Mouse (Mus musculus): ENCODE results near the gene Map3k20. TPM values are rescaled to one million over a fixed set of nuclear protein-coding genes. Genes with fewer than 3 reads are reported as not detected.

Gene Map3k20
- total RNA-seq, 2 experiments from 2014 or later = 71.7 to 82.8 TPM

DNA sequence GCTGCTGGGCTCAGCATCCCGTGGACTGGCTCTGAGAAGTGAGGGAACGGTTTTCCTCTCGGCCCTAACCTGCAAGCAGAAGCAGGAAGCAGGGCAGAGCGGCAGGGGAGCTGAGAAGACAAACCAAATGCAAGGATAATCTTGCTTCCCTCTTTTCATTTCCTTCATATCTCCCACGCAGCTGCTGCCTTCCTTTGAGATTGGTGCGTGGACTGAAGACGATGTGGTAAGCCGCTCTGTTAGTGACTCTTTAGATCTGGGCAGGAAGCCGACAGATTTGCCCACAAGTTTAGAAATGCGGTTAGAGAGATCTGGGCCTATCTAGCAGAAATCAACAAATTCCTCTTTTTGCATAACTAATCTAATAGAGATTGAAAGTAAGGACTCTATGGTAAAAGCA, 124.5 kb downstream of the Map3k20 start:
- peak; percentile 95 for ATAC-seq (replicated peaks; ENCODE audit: poor library complexity, severe bottlenecking)

DNA sequence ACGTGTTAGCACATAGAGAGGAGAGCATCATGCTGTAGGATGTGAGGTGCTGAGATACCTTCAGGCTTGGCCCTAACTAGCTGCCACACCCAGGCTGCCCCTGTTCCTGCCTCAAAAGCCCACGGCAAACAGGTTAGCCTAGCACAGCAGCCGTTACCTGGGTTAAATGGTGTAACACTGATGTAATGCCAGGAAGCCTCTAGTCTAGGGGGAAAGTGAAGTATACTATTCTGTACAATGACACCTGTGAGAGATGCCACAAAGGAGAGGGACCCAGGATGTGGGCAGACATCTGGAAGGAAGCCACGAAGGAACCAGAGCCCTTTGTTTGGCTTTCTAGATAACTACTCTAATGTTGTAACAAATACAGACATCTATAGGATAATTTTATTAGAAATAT, 126.8 kb downstream of the Map3k20 start:
- no peak for ATAC-seq (replicated peaks; ENCODE audit: poor library complexity, severe bottlenecking)

DNA sequence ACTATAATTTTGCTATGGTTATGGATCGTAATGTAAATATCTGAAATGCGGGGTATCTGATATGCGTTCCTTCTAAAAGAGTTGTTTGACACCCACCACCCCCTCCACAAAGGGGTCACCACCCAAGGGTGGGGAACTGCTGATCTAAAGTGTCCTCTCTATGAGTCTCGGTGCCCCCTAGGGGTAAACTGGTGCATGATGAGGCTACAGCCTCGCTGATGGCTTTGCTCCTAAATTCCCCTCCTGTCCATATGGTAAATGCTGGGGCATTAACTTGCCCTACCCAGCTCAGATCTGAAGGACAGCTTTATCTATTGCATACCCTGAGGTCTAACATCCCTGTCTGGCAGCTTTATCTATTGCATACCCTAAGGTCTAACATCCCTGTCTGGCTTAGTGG, 130.0 kb downstream of the Map3k20 start:
- ATAC-seq (replicated peaks; ENCODE audit: poor library complexity, severe bottlenecking) = no peak

DNA sequence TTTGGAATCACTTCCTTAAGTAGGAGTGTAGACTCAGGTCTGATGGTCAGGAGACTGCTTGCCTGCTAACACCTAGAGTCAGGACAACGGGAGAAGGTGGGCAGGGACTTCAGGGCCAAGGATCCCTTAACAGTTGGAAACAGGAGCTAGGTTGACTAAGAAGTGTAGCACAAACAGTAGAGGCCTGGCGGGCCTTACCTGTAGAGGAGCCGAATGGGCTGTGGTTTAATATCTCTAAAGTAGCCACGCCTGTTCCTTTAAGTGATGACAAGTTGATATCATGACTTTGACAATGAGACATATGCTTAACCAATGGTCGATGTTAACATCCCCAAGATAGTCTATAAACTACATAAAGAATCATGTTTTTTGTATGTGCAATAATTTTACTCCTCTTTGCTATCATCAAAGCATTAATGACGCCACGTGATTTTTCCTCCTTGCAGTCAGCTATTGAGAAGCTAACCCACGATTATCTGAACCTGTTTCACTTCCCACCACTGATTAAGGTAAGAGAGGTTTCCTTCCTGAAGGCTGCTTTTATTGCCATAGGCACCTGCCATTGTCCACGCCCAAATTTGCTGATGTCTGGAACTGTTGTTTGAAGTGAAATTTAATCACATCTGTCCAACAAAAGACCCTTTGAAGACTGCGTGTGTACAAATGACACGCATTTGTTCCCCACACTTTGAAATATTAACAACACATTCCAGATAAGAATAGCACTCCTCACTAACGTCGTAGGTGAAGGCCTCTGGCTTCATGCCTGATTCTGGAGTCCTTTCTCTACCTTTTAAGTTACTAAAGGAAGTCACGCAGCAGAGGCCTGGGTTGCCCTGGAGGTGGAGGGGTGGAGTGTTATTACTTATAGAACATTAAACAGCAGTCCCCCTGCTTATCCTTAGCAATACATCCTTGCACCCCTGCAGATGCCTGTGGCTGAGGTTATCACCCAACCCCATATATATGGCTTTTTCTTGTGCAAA, 131.0 kb downstream of the Map3k20 start:
- no peak for ATAC-seq (replicated peaks; ENCODE audit: poor library complexity, severe bottlenecking)

DNA sequence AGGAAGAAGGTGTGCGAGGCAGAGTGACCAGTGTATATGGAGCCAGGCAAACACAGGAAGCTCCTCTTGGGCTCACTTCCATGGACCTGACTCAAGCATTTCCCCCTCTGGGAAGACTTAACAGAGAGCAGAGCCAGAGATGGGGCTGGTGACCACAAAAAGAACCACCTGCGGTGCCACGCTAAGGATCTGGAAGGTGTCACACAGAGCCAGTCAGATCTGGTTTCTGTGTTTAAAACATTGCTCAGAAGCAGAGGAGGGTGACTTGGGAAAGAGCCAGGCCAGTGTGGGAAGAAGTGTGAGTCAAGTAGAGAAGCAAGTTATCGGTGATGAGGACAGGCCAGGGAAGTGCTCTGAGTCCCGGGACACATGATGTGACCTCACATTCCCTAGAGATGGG, 135.1 kb downstream of the Map3k20 start:
- ATAC-seq (replicated peaks; ENCODE audit: poor library complexity, severe bottlenecking) = no peak

DNA sequence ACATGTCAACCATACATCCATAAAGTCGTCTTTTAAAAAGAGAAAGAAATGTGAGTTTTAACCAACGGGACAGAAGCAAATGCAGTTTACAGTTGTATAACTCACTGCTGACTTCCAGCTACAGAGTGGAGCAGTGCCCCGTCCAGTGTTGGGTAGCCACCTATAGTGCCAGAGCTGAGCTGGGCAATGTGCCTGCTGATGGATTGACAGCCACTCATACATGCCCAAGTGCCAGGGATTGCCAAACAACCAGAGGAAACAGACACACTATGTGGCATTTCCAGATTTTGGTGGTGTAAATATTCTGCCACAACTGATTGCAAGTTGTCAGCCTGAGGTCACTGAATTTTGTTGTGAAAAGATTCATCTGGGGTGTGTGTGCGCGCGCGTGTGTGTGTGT, 139.2 kb downstream of the Map3k20 start:
- no peak; the same call in 1 of the 2 replicates for ATAC-seq (replicated peaks; ENCODE audit: poor library complexity, severe bottlenecking)

DNA sequence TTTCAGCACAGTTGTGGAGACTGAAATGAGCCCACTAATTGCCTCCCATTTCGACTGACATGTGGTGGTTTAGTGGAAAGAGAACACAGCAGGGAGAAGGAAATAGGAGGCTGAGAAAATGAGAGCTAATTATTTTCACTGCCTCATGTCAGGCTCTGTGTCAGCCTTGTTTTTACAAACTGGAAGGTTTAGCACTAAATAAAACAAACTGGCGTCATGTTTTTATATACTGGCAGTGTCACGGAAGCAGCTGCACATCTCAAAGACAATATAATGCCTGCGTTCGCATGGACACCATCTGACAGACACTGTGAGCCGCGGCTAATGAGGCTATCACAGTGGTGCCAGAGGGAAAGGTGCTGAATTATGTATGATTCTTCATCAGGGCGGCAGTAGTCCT, 141.3 kb downstream of the Map3k20 start:
- ATAC-seq (replicated peaks; ENCODE audit: poor library complexity, severe bottlenecking) = no peak

DNA sequence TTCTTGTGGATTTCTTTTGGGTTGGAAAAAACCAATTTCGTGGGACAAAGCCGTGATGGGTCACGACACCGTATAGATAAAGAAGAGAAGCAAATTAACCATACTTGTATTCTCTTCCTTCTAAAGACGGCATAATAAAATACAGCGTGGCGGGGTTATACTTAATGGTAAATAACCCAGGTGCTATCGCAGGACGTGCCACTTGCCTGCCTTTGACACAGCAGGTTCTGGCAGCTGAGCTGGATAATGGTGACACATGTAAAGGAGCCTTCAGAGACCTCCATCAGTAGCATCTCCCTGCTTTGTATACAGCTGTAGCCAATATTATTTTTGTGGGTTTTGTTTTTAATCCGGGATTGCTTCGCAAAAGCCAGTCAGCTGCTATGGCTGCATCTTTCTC, 141.9 kb downstream of the Map3k20 start:
- ATAC-seq (replicated peaks; ENCODE audit: poor library complexity, severe bottlenecking) = no peak

DNA sequence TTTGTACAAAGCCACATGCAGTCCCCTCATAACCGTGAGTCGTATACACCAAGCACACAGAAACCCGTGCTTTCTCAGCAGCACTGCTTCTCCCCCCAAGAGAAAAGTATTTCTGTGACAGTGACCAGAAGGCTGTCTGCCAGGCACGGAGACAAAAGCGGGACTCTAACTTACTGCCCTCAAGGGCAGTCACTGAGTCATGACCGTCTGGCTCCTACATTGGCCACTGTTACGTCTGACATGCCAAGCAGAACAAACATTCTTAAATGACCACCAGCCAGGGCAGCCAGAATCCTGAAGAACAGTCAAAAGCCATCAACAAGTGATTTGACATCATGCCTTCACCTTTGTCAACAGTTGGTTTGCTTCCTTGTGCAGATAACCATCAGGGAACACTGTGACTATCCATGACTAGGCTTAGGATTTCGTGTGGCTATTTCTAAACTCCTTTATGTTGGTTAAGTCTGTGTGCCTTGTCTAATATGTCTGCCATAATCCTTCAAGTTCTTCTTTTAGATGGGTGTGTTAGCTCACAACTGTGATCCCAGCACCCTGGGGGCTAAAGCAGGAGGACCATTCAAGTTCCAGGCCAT, 153.6 kb downstream of the Map3k20 start:
- no peak for ATAC-seq (replicated peaks; ENCODE audit: poor library complexity, severe bottlenecking)

DNA sequence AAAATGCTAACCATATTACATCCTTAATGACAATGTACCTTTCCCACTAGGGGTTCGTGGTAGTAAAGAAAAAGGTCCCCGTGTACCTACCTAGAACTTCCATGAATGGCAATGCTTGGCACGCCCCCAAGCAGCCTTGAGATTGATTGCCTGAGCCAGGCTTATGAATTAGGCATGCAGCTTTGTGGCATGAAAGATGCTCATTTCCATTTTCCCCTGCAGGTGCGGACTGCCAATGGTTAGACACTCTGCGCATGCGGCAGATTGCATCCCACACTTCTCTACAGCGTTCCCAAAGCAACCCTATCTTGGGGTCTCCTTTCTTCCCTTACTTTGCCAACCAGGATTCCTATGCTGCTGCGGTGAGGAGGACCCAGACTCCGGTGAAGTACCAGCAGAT, 155.6 kb downstream of the Map3k20 start:
- ATAC-seq (replicated peaks; ENCODE audit: poor library complexity, severe bottlenecking) = no peak

DNA sequence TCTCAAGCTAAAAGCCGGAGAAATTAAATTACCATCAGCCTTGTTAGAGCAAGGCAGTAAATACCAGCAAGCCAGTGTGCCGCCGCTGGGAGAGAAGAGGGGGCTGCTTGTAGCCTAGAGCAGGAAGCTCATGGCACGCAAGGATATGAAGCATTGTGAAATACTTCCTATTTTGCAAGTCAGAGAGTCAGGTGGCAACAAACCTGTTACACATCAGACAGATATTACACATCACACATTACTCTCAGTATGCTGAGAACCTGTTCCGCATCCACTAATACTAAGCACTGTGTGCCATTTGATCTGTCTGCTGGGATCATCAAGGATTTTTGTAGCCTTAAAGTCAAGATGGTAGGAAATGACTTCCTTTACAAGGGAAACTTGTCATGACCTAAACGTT, 157.4 kb downstream of the Map3k20 start:
- peak; percentile 96 for ATAC-seq (replicated peaks; ENCODE audit: poor library complexity, severe bottlenecking)

DNA sequence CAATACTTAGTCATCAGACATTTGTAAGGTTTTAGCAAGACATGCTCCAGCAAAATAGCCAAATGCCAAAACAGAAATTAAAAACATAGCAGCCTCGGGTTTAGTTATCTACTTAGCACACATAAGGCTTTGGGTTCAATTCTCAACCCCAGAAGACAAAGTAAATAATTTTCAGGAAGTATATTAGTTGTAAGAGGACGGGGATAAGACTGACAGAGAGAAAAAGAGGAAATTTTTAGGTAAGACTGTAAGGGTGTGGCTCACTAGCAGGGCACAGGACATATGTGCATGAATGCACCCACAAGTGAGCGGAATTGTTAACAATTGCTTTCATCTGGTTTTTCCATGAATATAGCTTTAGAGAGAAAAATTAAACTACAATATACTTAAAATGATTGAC, 158.5 kb downstream of the Map3k20 start:
- no peak for ATAC-seq (replicated peaks; ENCODE audit: poor library complexity, severe bottlenecking)

DNA sequence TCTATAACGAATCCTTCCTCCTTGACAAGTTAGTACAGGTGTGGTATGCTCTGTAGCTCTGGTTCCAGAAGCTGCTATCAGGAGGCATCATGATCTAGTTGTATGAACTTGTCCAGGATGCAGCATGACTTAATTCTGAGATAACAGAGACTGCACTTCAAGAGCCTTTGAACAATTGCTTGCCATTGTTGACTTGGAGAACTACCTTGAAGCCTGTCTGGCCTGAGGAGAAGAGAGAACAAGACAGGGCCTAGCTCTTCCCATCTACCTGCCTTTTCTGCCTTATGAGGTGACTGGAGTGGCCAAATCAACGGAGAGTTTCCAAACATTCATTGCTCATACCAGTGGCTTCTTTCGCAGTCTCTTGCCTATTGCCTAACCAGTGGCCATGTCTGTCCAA, 160.7 kb downstream of the Map3k20 start:
- no peak for ATAC-seq (replicated peaks; ENCODE audit: poor library complexity, severe bottlenecking)

DNA sequence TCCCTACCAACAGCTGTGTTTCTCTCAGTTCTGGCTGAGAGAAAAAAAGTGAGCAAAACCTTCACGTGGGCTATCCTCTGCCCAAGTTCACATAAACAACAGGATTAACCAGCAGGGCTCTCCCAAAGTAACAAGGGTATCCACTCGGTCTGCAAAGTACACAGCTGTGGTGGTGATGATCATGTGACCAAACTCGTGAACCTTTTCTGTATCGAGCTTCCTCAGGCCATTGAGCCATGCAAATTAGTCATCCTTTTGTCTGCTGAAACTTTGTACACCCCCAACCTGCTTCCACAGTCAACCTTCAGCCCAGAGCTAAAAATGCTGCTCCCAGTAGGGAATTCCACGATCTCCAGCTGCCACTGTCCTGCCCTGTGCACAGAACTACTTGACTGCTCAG, 161.2 kb downstream of the Map3k20 start:
- ATAC-seq (replicated peaks; ENCODE audit: poor library complexity, severe bottlenecking) = no peak

DNA sequence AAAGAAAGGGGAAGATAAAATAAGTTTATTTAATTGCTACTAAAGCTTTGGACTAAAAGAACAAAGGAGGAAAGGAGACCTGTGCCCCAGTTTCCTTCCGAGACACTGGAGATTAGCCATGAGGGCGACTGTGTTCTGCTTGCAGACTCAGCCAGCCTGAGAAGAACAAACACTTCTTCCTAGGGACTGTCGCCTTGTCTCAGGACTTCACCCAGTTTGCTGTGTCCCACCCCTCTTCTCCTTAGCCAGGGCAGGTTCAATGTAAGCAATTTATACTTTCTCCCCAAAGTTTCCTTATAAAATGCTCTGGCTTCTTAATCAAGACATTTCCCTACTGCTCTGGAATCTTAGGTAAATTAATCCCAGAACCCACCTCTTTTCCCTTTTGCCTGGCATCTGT, 168.1 kb downstream of the Map3k20 start:
- ATAC-seq (replicated peaks; ENCODE audit: poor library complexity, severe bottlenecking) = no peak

DNA sequence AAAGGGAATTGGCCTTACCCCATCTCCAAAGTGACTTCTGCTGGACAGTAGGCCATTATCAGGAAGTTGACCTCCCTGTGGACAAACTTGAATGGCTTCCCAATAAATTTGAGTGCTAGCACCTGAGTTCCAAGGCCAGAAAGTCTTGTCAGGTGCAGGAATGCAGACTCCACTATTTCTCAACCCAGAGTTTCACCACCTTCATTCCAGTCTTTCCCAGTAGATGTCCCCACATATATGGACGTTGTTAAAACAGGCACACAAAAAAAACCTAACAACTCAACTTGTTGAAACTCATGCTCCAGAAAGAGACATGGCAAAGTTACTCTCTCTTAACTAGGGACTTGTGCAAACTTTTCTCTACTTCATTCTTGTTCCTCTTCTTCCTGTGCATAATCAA, 170.8 kb downstream of the Map3k20 start:
- ATAC-seq (replicated peaks; ENCODE audit: poor library complexity, severe bottlenecking) = no peak

DNA sequence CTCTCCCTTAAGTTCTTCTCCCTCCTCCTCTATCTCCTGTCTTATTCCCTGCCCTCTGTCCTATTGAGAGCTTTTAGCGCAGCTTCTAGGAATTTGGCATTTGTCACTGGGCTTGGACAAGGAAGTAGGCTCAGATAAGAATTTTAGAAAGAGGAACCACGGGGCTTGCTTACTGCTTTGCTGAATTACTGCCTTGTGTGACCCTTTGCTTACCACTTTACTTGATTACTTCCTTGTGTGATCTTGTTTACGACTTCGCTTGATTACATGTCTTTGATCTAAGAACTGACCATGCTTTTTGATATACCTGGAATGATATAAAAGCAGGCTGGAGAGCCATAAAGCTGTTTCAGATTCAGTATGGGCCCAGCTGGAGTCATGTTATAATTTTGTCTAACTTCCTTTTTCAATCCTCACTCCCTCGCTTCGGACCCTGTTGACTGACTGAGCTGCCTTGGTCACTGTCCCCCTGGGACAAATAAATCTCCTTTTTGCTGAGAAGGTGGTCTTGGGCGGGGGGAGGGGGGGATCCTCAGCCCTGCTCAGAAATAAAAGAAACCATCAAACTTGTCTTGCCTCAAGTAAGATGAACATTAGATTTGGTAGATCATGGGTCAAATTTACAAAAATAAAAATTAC, 179.1 kb downstream of the Map3k20 start:
- peak; percentile 56 for ATAC-seq (replicated peaks; ENCODE audit: poor library complexity, severe bottlenecking)

DNA sequence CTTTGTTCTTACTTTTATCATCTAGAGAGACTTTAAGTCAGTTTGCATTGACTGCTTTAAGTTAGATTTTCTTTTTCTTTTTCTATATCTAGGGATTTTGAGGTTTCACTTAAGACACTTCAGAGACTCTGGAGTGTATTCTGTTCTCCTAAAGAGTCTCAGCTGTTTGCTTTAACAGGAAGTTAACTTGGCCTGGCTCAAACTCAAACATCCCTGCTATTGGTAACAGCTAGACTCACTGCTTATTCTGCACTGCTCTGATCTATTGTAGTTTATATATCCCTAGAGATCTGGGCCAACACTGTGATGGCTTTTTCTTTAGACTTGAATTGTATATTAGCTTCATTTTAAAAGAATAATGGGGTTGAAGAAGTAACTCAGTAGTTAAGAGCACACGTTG, 182.2 kb downstream of the Map3k20 start:
- no peak for ATAC-seq (replicated peaks; ENCODE audit: poor library complexity, severe bottlenecking)

DNA sequence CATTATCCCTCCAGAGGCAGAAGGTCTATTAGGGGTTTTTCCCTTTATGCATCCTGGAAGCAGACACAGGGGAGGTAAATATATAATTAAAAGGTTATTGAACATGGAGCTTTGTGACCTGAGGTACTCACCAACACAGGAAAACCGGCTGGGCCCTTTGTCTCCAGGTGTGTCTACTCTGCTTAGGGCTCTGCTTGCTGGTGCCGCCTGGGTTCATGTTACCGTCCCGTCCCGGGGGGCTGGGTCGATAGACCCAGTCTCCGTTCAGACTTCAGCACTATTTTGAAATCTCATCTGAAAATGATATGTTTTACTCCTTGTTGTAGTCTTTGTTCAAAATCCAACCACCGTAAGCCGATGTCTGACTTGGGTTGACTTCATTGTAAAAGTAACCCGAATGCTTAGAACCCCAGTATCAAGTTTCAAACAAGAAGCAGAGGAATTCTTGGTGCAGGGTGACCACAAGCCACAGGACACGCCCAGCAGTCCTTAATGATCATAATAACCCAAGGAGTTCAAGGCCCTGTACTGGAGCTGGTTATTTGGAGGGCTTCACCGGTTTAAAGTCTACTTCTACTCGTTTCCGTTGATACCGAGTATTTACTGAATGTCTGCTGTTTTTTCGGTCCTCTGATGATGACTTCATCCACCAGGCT, 186.1 kb downstream of the Map3k20 start:
- ATAC-seq (replicated peaks; ENCODE audit: poor library complexity, severe bottlenecking) = no peak

DNA sequence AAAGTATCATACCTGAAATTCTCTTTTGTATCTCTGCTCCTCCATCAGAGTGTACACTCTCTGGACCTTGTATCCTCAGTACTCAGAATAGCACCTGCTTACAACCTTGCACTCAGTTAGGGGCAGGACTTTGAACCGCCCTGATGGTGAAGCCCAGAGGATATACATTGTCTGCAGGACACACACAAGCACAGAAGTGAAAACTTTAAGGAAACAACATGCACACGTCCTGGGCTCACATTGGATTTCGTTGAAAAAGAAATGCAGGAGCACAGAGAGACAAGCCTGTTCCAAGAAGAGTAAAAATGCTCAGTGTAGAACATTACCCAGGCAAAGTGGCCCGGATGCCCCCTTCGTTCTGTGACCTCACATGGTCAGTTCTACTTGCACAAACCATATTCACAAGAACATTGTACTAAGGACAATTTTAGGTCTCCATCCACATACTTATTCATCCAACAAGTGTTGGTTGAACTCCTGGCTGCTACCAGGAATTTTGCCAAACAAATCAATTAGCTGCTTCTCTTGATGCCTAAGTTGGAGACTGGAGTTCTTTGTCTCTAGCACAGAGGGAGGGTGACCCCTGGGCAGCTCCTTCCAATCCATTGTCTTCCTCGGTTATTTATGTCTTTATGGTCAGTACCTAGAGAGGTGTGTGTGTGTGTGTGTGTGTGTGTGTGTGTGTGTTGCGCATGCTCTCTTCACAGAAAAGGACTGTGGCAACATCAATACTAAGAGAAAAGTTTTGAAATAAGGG, 189.3 kb downstream of the Map3k20 start:
- ATAC-seq (replicated peaks; ENCODE audit: poor library complexity, severe bottlenecking) = no peak
